Mouse (Mus musculus): ENCODE results near the gene Mybbp1a. TPM values are rescaled to one million over a fixed set of nuclear protein-coding genes. Genes with fewer than 3 reads are reported as not detected.

Mybbp1a gene
- 10 to 100 TPM; 48.1 to 54.6 (median 51.3) TPM for total RNA-seq (2022)

GRCm38 (mm10) chr11:72440965-72441664 lies at the start of gene Mybbp1a:
Gene Mybbp1a, plus strand, starts transcription at chr11:72441355.
- peak; percentile 97 to 98 for DNase-seq (ENCODE audit: low spot score in 2 of 2)

- no peak for DNase-seq (ENCODE audit: low spot score in 2 of 2)
Observed at GRCm38 (mm10) chr11:72393243-72393642, 47.9 kb upstream of the Mybbp1a start.

GRCm38 (mm10) chr11:72393669-72394068 lies 47.5 kb upstream of the Mybbp1a start:
- DNase-seq (ENCODE audit: low spot score in 2 of 2) = no peak

- no peak for DNase-seq (ENCODE audit: low spot score in 2 of 2)
Observed at GRCm38 (mm10) chr11:72394694-72395093, 46.5 kb upstream of the Mybbp1a start.

GRCm38 (mm10) chr11:72395652-72396051 lies 45.5 kb upstream of the Mybbp1a start:
- no peak for DNase-seq (ENCODE audit: low spot score in 2 of 2)

GRCm38 (mm10) chr11:72396621-72397020 lies 44.5 kb upstream of the Mybbp1a start:
- DNase-seq (ENCODE audit: low spot score in 2 of 2) = no peak

- no peak for DNase-seq (ENCODE audit: low spot score in 2 of 2)
Observed at GRCm38 (mm10) chr11:72397072-72397471, 44.1 kb upstream of the Mybbp1a start.

GRCm38 (mm10) chr11:72397811-72398525 lies 43.2 kb upstream of the Mybbp1a start:
- DNase-seq (ENCODE audit: low spot score in 2 of 2) = no peak

- DNase-seq (ENCODE audit: low spot score in 2 of 2) = no peak
Observed at GRCm38 (mm10) chr11:72401068-72401467, 40.1 kb upstream of the Mybbp1a start.

- no peak for DNase-seq (ENCODE audit: low spot score in 2 of 2)
Observed at GRCm38 (mm10) chr11:72402017-72402416, 39.1 kb upstream of the Mybbp1a start.

- no peak for DNase-seq (ENCODE audit: low spot score in 2 of 2)
Observed at GRCm38 (mm10) chr11:72402969-72403368, 38.2 kb upstream of the Mybbp1a start.

GRCm38 (mm10) chr11:72405532-72405931 lies 35.6 kb upstream of the Mybbp1a start:
- no peak for DNase-seq (ENCODE audit: low spot score in 2 of 2)

GRCm38 (mm10) chr11:72406079-72406675 lies 35.0 kb upstream of the Mybbp1a start:
- no peak for DNase-seq (ENCODE audit: low spot score in 2 of 2)

- DNase-seq (ENCODE audit: low spot score in 2 of 2) = no peak
Observed at GRCm38 (mm10) chr11:72407081-72407480, 34.1 kb upstream of the Mybbp1a start.

GRCm38 (mm10) chr11:72407574-72407973 lies 33.6 kb upstream of the Mybbp1a start:
- no peak for DNase-seq (ENCODE audit: low spot score in 2 of 2)

GRCm38 (mm10) chr11:72408451-72409170 lies 32.5 kb upstream of the Mybbp1a start:
- no peak for DNase-seq (ENCODE audit: low spot score in 2 of 2)

GRCm38 (mm10) chr11:72409649-72410385 lies 31.3 kb upstream of the Mybbp1a start:
- no peak for DNase-seq (ENCODE audit: low spot score in 2 of 2)

- no peak for DNase-seq (ENCODE audit: low spot score in 2 of 2)
Observed at GRCm38 (mm10) chr11:72410521-72411092, 30.5 kb upstream of the Mybbp1a start.

GRCm38 (mm10) chr11:72411093-72411921 lies 29.8 kb upstream of the Mybbp1a start, which contains the start of gene Smtnl2:
Gene Smtnl2, minus strand, starts transcription at chr11:72411713.
- peak in 1 of 2 experiments; percentile 18 for DNase-seq (ENCODE audit: low spot score in 2 of 2)

- DNase-seq (ENCODE audit: low spot score in 2 of 2) = no peak
Observed at GRCm38 (mm10) chr11:72411945-72412344, 29.2 kb upstream of the Mybbp1a start.
